ENCODE assay signal across 7 mouse cellular contexts in genomic region chr12:73286287-73287092, GRCm38 (mm10). TPM values are rescaled to one million over a fixed set of nuclear protein-coding genes. Genes with fewer than 3 reads are reported as not detected.
A peak's percentile ranks its signal among the peaks of the same experiment; 100 is the strongest.
DNase-seq lines count a peak whose midpoint lies in the region; ATAC-seq and TF ChIP-seq lines count a peak whose summit lies in the region.

Gene Trmt5, minus strand, starts transcription at chr12:73286710.
Gene Slc38a6, plus strand, starts transcription at chr12:73286779.

- no peaks in the 10 kb centered on the region for H3K9me3 ChIP-seq in embryonic facial prominence, embryonic 12.5 days
- no peaks in the 10 kb centered on the region for H3K9me3 ChIP-seq in limb, embryonic 13.5 days
- no peaks in the 10 kb centered on the region for H3K9me3 ChIP-seq in midbrain, embryonic 16.5 days (replicated peaks; ENCODE audit: control insufficient read depth, low read length, poor library complexity, severe bottlenecking)

- peak; percentile 69 for TF ChIP-seq POLR2A in heart, adult 2 months (IDR thresholded peaks at IDR 0.05; ENCODE audit: insufficient read depth, low read depth, low read length)

- peak; percentile 91 for ATAC-seq in embryonic facial prominence, embryonic 12.5 days (ENCODE audit: insufficient number of reproducible peaks, insufficient read depth, low FRiP score, low TSS enrichment)
- ATAC-seq in limb, embryonic 13.5 days (ENCODE audit: low FRiP score, low read depth) = peak; percentile 96
- peak; percentile 98 for ATAC-seq in midbrain, embryonic 16.5 days

- peak within 1 kb of the TSS; percentile 84 for H3K27ac ChIP-seq in embryonic facial prominence, embryonic 12.5 days
- H3K27ac ChIP-seq in heart, adult 2 months = peak within 1 kb of the TSS; percentile 94
- peak within 1 kb of the TSS; percentile 70 for H3K27ac ChIP-seq in limb, embryonic 13.5 days
- H3K27ac ChIP-seq in midbrain, embryonic 16.5 days (ENCODE audit: low read length) = peak within 1 kb of the TSS; percentile 85

- no peak for TF ChIP-seq CTCF in heart, adult 2 months (IDR thresholded peaks at IDR 0.05)

- intact Hi-C loops in heart, adult 2 months (cut with DNase I) = loop anchor here (5.0 kb wide), 5 partner anchors 56 to 239 kb away; partner anchors contain the start of gene Six4

- WGBS in embryonic facial prominence, embryonic 12.5 days = under 1% methylated on average over 53 of the region's 53 CpGs
- WGBS in heart, adult 2 months = under 1% methylated on average over 53 of the region's 53 CpGs
- WGBS in limb, embryonic 13.5 days = under 1% methylated on average over 53 of the region's 53 CpGs
- WGBS in midbrain, embryonic 16.5 days = under 1% methylated on average over 53 of the region's 53 CpGs

- H3K4me3 ChIP-seq in embryonic facial prominence, embryonic 12.5 days = peak within 1 kb of the TSS; percentile 78
- H3K4me3 ChIP-seq in heart, adult 2 months = peak within 1 kb of the TSS; percentile 97
- peak within 1 kb of the TSS; percentile 78 for H3K4me3 ChIP-seq in limb, embryonic 13.5 days
- peak within 1 kb of the TSS; percentile 87 for H3K4me3 ChIP-seq in midbrain, embryonic 16.5 days (ENCODE audit: low read depth, low read length)

- peaks cover 5% of the 10 kb centered on the region; the same call in 1 of the 2 replicates for H3K36me3 ChIP-seq in embryonic facial prominence, embryonic 12.5 days
- peaks cover 12% of the 10 kb centered on the region for H3K36me3 ChIP-seq in heart, adult 2 months (ENCODE audit: control insufficient read depth, insufficient read depth, low read length)
- peaks cover 12% of the 10 kb centered on the region for H3K36me3 ChIP-seq in limb, embryonic 13.5 days
- peaks cover 9% of the 10 kb centered on the region; the same call in 1 of the 2 replicates for H3K36me3 ChIP-seq in midbrain, embryonic 16.5 days (ENCODE audit: control insufficient read depth, insufficient read depth, low read length)

- H3K79me2 ChIP-seq in heart, adult 2 months (replicated peaks; ENCODE audit: control insufficient read depth, insufficient read depth, low read length) = no peaks in the 10 kb centered on the region

- H3K4me2 ChIP-seq in embryonic facial prominence, embryonic 12.5 days (replicated peaks) = peak within 1 kb of the TSS; percentile 69
- peak within 1 kb of the TSS; percentile 79 for H3K4me2 ChIP-seq in limb, embryonic 13.5 days (replicated peaks)
- H3K4me2 ChIP-seq in midbrain, embryonic 16.5 days (ENCODE audit: low read length) = peak within 1 kb of the TSS; percentile 83

- peak; percentile 77 for TF ChIP-seq EP300 in heart, adult 2 months (IDR thresholded peaks at IDR 0.05; ENCODE audit: insufficient read depth, low read depth, low read length)

- peak; percentile 89 for DNase-seq in adrenal gland, postnatal 25 days
- DNase-seq in heart, adult 2 months = peak; percentile 94 to 95
- peak; percentile 93 for DNase-seq in kidney, adult 8-10 months
- peak; percentile 79 to 91 for DNase-seq in spleen, postnatal 10 days (ENCODE audit: low spot score in 2 of 2)

- H3K9ac ChIP-seq in embryonic facial prominence, embryonic 12.5 days = peak within 1 kb of the TSS; percentile 69
- peak within 1 kb of the TSS; percentile 77 for H3K9ac ChIP-seq in heart, adult 2 months (ENCODE audit: low read depth, low read length)
- peak within 1 kb of the TSS; percentile 80 for H3K9ac ChIP-seq in limb, embryonic 13.5 days
- peak within 1 kb of the TSS; percentile 90 for H3K9ac ChIP-seq in midbrain, embryonic 16.5 days (ENCODE audit: low read depth, low read length)

- H3K27me3 ChIP-seq in embryonic facial prominence, embryonic 12.5 days = no peaks in the 10 kb centered on the region
- H3K27me3 ChIP-seq in heart, adult 2 months (ENCODE audit: control insufficient read depth, insufficient read depth, low read length) = no peaks in the 10 kb centered on the region
- no peaks in the 10 kb centered on the region for H3K27me3 ChIP-seq in limb, embryonic 13.5 days
- H3K27me3 ChIP-seq in midbrain, embryonic 16.5 days (ENCODE audit: control insufficient read depth, insufficient read depth, low read depth, low read length) = no peaks in the 10 kb centered on the region

- H3K4me1 ChIP-seq in embryonic facial prominence, embryonic 12.5 days = peaks cover 18% of the 10 kb centered on the region
- peaks cover 8% of the 10 kb centered on the region for H3K4me1 ChIP-seq in heart, adult 2 months (ENCODE audit: control insufficient read depth, insufficient read depth, low read length)
- H3K4me1 ChIP-seq in limb, embryonic 13.5 days = peaks cover 22% of the 10 kb centered on the region
- H3K4me1 ChIP-seq in midbrain, embryonic 16.5 days (ENCODE audit: control insufficient read depth, insufficient read depth, low read length) = peaks cover 23% of the 10 kb centered on the region

RNA-seq across cellular contexts. Expression of gene Trmt5, which starts in this region (rescaled TPM):
- total RNA-seq in adrenal gland, postnatal 25 days (2021) = 13.8 and 14.5 TPM in 2 replicates
- polyA plus RNA-seq in embryonic facial prominence, embryonic 12.5 days (2016; fragmentation: Nextera tagmentation; extraction: Ambion mirVana) = 18.1 and 18.6 TPM in 2 replicates
- total RNA-seq in heart, adult 2 months (2021) = 10 to 100 TPM; 51.8 to 52.4 TPM
- polyA plus RNA-seq in heart, adult 2 months (2012; rRNA removed) = 16.0 and 29.7 TPM in 2 replicates
- 17.2 and 20.1 TPM in 2 replicates for polyA plus RNA-seq in limb, embryonic 13.5 days (2015; fragmentation: Nextera tagmentation; extraction: Ambion mirVana)
- 16.6 and 17.9 TPM in 2 replicates for polyA plus RNA-seq in midbrain, embryonic 16.5 days (2015; fragmentation: Nextera tagmentation; extraction: Ambion mirVana)

RNA-seq across cellular contexts. Expression of gene Slc38a6, which starts in this region (rescaled TPM):
- total RNA-seq in adrenal gland, postnatal 25 days (2021) = 8.9 and 12.9 TPM in 2 replicates
- 15.0 and 17.2 TPM in 2 replicates for polyA plus RNA-seq in embryonic facial prominence, embryonic 12.5 days (2016; fragmentation: Nextera tagmentation; extraction: Ambion mirVana)
- 1 to 10 TPM; 3.8 to 4.0 TPM for total RNA-seq in heart, adult 2 months (2021)
- 8.0 and 11.7 TPM in 2 replicates for polyA plus RNA-seq in heart, adult 2 months (2012; rRNA removed)
- 11.0 and 14.1 TPM in 2 replicates for polyA plus RNA-seq in limb, embryonic 13.5 days (2015; fragmentation: Nextera tagmentation; extraction: Ambion mirVana)
- 9.9 and 11.1 TPM in 2 replicates for polyA plus RNA-seq in midbrain, embryonic 16.5 days (2015; fragmentation: Nextera tagmentation; extraction: Ambion mirVana)

Comparison
In these comparisons a context has a peak if more than half of its experiments do, and no peak if none do; other contexts are left out.
1. Peak in every context shown above with its lines: DNase-seq, ATAC-seq, H3K4me3 ChIP-seq and H3K27ac ChIP-seq.